Mouse (Mus musculus) A20 (cell line): Measurements from ENCODE around the gene Kctd12.

Source experiments
- DNase-seq: peaks from one replicate; pipeline ENCODE4 v3.0.0-alpha.2; 2011; ENCODE audit warnings: low read depth, low spot score

The Kctd12 gene

GRCm38 (mm10) chr14:102982627-102983540 is at the start of gene Kctd12:
Gene Kctd12, minus strand, starts transcription at chr14:102982637.
- peak; percentile 98 for DNase-seq

GRCm38 (mm10) chr14:103029203-103029602 is 46.8 kb upstream of the Kctd12 start:
- no peak for DNase-seq

GRCm38 (mm10) chr14:103020046-103020445 is 37.6 kb upstream of the Kctd12 start:
- no peak for DNase-seq

- no peak for DNase-seq
Measured at GRCm38 (mm10) chr14:103017009-103017408, 34.6 kb upstream of the Kctd12 start.

GRCm38 (mm10) chr14:103012563-103013150 is 30.2 kb upstream of the Kctd12 start:
- DNase-seq = peak; percentile 95

- peak; percentile 91 for DNase-seq
Measured at GRCm38 (mm10) chr14:103011782-103012181, 29.3 kb upstream of the Kctd12 start.

GRCm38 (mm10) chr14:103007737-103008136 is 25.3 kb upstream of the Kctd12 start:
- DNase-seq = no peak

GRCm38 (mm10) chr14:102994662-102995561 is 12.5 kb upstream of the Kctd12 start:
- peak; percentile 82 for DNase-seq

- DNase-seq = no peak
Measured at GRCm38 (mm10) chr14:102990765-102991164, 8.3 kb upstream of the Kctd12 start.

GRCm38 (mm10) chr14:102989866-102990265 is 7.4 kb upstream of the Kctd12 start:
- no peak for DNase-seq

- no peak for DNase-seq
Measured at GRCm38 (mm10) chr14:102989254-102989653, 6.8 kb upstream of the Kctd12 start.

- DNase-seq = no peak
Measured at GRCm38 (mm10) chr14:102987626-102988025, 5.2 kb upstream of the Kctd12 start.

GRCm38 (mm10) chr14:102983686-102984085 is 1.2 kb upstream of the Kctd12 start:
- no peak for DNase-seq

GRCm38 (mm10) chr14:102982016-102982626 is 316 bp downstream of the Kctd12 start:
- DNase-seq = peak; percentile 91

- DNase-seq = peak; percentile 92
Measured at GRCm38 (mm10) chr14:102981441-102982015, 909 bp downstream of the Kctd12 start.

- DNase-seq = peak; percentile 34
Measured at GRCm38 (mm10) chr14:102980986-102981385, 1.5 kb downstream of the Kctd12 start.

GRCm38 (mm10) chr14:102980481-102980880 is 2.0 kb downstream of the Kctd12 start:
- DNase-seq = peak; percentile 33

- no peak for DNase-seq
Measured at GRCm38 (mm10) chr14:102979831-102980230, 2.6 kb downstream of the Kctd12 start.

GRCm38 (mm10) chr14:102975865-102976264 is 6.6 kb downstream of the Kctd12 start:
- no peak for DNase-seq

- DNase-seq = no peak
Measured at GRCm38 (mm10) chr14:102968824-102969223, 13.6 kb downstream of the Kctd12 start.

- DNase-seq = no peak
Measured at GRCm38 (mm10) chr14:102966241-102966640, 16.2 kb downstream of the Kctd12 start.
